Mouse (Mus musculus) MEL (cell line): ENCODE measurements around the gene Zfp384. TPM values are rescaled to one million over a fixed set of nuclear protein-coding genes. Genes with fewer than 3 reads are reported as not detected.

Source experiments
- DNase-seq: peaks from one replicate; pipeline ENCODE4 v3.0.0; 2011; ENCODE audit warnings: low read depth, low spot score
- H3K27ac ChIP-seq: 2 replicates; pipeline ENCODE4 v1.5.1; 2012; ENCODE audit warnings: low read depth, mild to moderate bottlenecking, control low read depth, low read length, moderate library complexity; ENCODE audit not compliant: control insufficient read depth
- H3K27me3 ChIP-seq, 2 experiments: fragments of 150-350 bp in 1 of 2; sonication (generic) in 1 of 2; 2 replicates each; pipeline ENCODE4 v1.6.1; 2012; ENCODE audit warnings: low read length in 2 of 2, mild to moderate bottlenecking in 2 of 2, improper control_type of control experiment in 1 of 2, moderate library complexity in 1 of 2; ENCODE audit not compliant: insufficient read depth in 2 of 2, control insufficient read depth in 1 of 2
- H3K36me3 ChIP-seq, 2 experiments: 2 replicates each; pipeline ENCODE4 v1.6.1; 2012 to 2014; ENCODE audit warnings: low read length in 2 of 2, improper control_type of control experiment in 1 of 2, inconsistent platforms in 1 of 2, mild to moderate bottlenecking in 1 of 2; ENCODE audit not compliant: insufficient read depth in 2 of 2, control insufficient read depth in 1 of 2
- H3K4me1 ChIP-seq, 2 experiments: fragments of 150-350 bp in 1 of 2; sonication (generic) in 1 of 2; 2 replicates each; pipeline ENCODE4 v1.6.1; 2012; ENCODE audit warnings: low read length in 2 of 2, improper control_type of control experiment in 1 of 2, mild to moderate bottlenecking in 1 of 2; ENCODE audit not compliant: insufficient read depth in 2 of 2, control insufficient read depth in 1 of 2
- H3K4me3 ChIP-seq, 2 experiments: fragments of 150-350 bp in 1 of 2; sonication (generic) in 1 of 2; 2 replicates each; pipeline ENCODE4 v1.5.1; 2012; ENCODE audit warnings: low read depth in 2 of 2, low read length in 2 of 2, mild to moderate bottlenecking in 2 of 2, moderate library complexity in 2 of 2, control low read depth in 1 of 2, improper control_type of control experiment in 1 of 2; ENCODE audit not compliant: control insufficient read depth in 1 of 2, insufficient read depth in 1 of 2
- H3K79me2 ChIP-seq: 2 replicates; pipeline ENCODE4 v1.6.1; 2012; ENCODE audit warnings: mild to moderate bottlenecking, low read length, moderate library complexity; ENCODE audit not compliant: control insufficient read depth, poor library complexity, insufficient read depth
- H3K9ac ChIP-seq: 2 replicates; pipeline ENCODE4 v1.6.1; 2012; ENCODE audit warnings: low read depth, mild to moderate bottlenecking, control low read depth, low read length, moderate library complexity; ENCODE audit not compliant: control insufficient read depth, poor library complexity, severe bottlenecking
- H3K9me3 ChIP-seq: fragments of 150-350 bp; sonication (generic); replicated peaks from 2 replicates; pipeline ENCODE4 v1.6.1; 2012; ENCODE audit warnings: mild to moderate bottlenecking, low read length, improper control_type of control experiment, moderate library complexity; ENCODE audit not compliant: insufficient read depth
- CTCF ChIP-seq, 3 experiments: IDR thresholded peaks in 2 of 3; conservative IDR thresholded peaks in 1 of 3; 2 replicates each; pipeline ENCODE4 v1.5.1; 2011 to 2012; ENCODE audit warnings: low read length in 3 of 3, low read depth in 2 of 3, mild to moderate bottlenecking in 2 of 3, improper control_type of control experiment in 1 of 3, inconsistent platforms in 1 of 3, mixed read lengths in 1 of 3, moderate library complexity in 1 of 3; ENCODE audit not compliant: control insufficient read depth in 1 of 3, insufficient read depth in 1 of 3, poor library complexity in 1 of 3, severe bottlenecking in 1 of 3
- ELF1 ChIP-seq: IDR thresholded peaks from 2 replicates; pipeline ENCODE4 v1.6.1; 2014; ENCODE audit warnings: low read depth, mild to moderate bottlenecking, inconsistent platforms, low read length, improper control_type of control experiment, moderate library complexity
- GABPA ChIP-seq: IDR thresholded peaks from 2 replicates; pipeline ENCODE4 v1.6.1; 2012; ENCODE audit warnings: low read depth, mild to moderate bottlenecking, inconsistent platforms, low read length, improper control_type of control experiment, moderate library complexity
- GATA1 ChIP-seq: IDR thresholded peaks from 2 replicates; pipeline ENCODE4 v1.6.1; 2011; ENCODE audit warnings: low read depth, low read length, improper control_type of control experiment
- HCFC1 ChIP-seq: IDR thresholded peaks from 2 replicates; pipeline ENCODE4 v1.6.1; 2012; ENCODE audit warnings: low read depth, mild to moderate bottlenecking, inconsistent platforms, low read length, improper control_type of control experiment, moderate library complexity
- JUND ChIP-seq: IDR thresholded peaks from 2 replicates; pipeline ENCODE4 v1.6.1; 2011; ENCODE audit warnings: low read depth, mild to moderate bottlenecking, improper control_type of control experiment, low read length
- KAT2A ChIP-seq: conservative IDR thresholded peaks from 2 replicates; pipeline ENCODE4 v1.6.1; 2012; ENCODE audit warnings: low read depth, low read length, improper control_type of control experiment, inconsistent platforms
- MAZ ChIP-seq: IDR thresholded peaks from 2 replicates; pipeline ENCODE4 v1.6.1; 2012; ENCODE audit warnings: low read depth, mild to moderate bottlenecking, inconsistent platforms, low read length, improper control_type of control experiment
- MEF2A ChIP-seq: IDR thresholded peaks from 2 replicates; pipeline ENCODE4 v1.6.1; 2014; ENCODE audit warnings: low read depth, mild to moderate bottlenecking, inconsistent platforms, low read length, improper control_type of control experiment; ENCODE audit not compliant: poor library complexity, insufficient replicate concordance, severe bottlenecking; ENCODE audit errors: extremely low read depth
- MXI1 ChIP-seq: IDR thresholded peaks from 2 replicates; pipeline ENCODE4 v1.6.1; 2011; ENCODE audit warnings: mild to moderate bottlenecking, low read depth, low read length, improper control_type of control experiment
- MYC ChIP-seq: IDR thresholded peaks from 2 replicates; pipeline ENCODE4 v1.6.1; 2011; ENCODE audit warnings: low read depth, mild to moderate bottlenecking, low read length, improper control_type of control experiment, moderate library complexity
- NELFE ChIP-seq: IDR thresholded peaks from 2 replicates; pipeline ENCODE4 v1.6.1; 2011; ENCODE audit warnings: low read depth, low read length, improper control_type of control experiment
- NRF1 ChIP-seq: IDR thresholded peaks from 2 replicates; pipeline ENCODE4 v1.6.1; 2014; ENCODE audit warnings: low read depth, mild to moderate bottlenecking, inconsistent platforms, low read length, improper control_type of control experiment, moderate library complexity; ENCODE audit not compliant: poor library complexity, insufficient read depth, severe bottlenecking
- POLR2A ChIP-seq, 2 experiments: IDR thresholded peaks; 2 replicates each; pipeline ENCODE4 v1.6.1; 2011 to 2012; ENCODE audit warnings: low read length in 2 of 2, mild to moderate bottlenecking in 2 of 2, control low read depth in 1 of 2, improper control_type of control experiment in 1 of 2, low read depth in 1 of 2, moderate library complexity in 1 of 2; ENCODE audit not compliant: control insufficient read depth in 1 of 2, insufficient read depth in 1 of 2, poor library complexity in 1 of 2
- RAD21 ChIP-seq: IDR thresholded peaks from 2 replicates; pipeline ENCODE4 v1.6.1; 2011; ENCODE audit warnings: mild to moderate bottlenecking, low read depth, low read length, improper control_type of control experiment
- SIN3A ChIP-seq: IDR thresholded peaks from 2 replicates; pipeline ENCODE4 v1.6.1; 2012; ENCODE audit warnings: low read length, improper control_type of control experiment, inconsistent platforms
- SMC3 ChIP-seq: IDR thresholded peaks from 2 replicates; pipeline ENCODE4 v1.6.1; 2011; ENCODE audit warnings: low read depth, low read length, improper control_type of control experiment
- TBP ChIP-seq: IDR thresholded peaks from 2 replicates; pipeline ENCODE4 v1.8.0; 2011; ENCODE audit warnings: low read depth, low read length, improper control_type of control experiment
- USF2 ChIP-seq, 2 experiments: IDR thresholded peaks; 2 replicates each; pipeline ENCODE4 v1.6.1; 2011 to 2012; ENCODE audit warnings: improper control_type of control experiment in 2 of 2, low read length in 2 of 2, borderline replicate concordance in 1 of 2, inconsistent platforms in 1 of 2, low read depth in 1 of 2, mild to moderate bottlenecking in 1 of 2; ENCODE audit not compliant: insufficient read depth in 1 of 2
- ZC3H11A ChIP-seq: IDR thresholded peaks from 2 replicates; pipeline ENCODE4 v1.6.1; 2012; ENCODE audit warnings: low read depth, mild to moderate bottlenecking, inconsistent platforms, low read length, improper control_type of control experiment
- ZKSCAN1 ChIP-seq: IDR thresholded peaks from 2 replicates; pipeline ENCODE4 v1.6.1; 2012; ENCODE audit warnings: low read depth, mild to moderate bottlenecking, inconsistent platforms, low read length, improper control_type of control experiment, moderate library complexity
- ZNF384 ChIP-seq: IDR thresholded peaks from 2 replicates; pipeline ENCODE4 v1.6.1; 2012; ENCODE audit warnings: low read depth, mild to moderate bottlenecking, inconsistent platforms, low read length, improper control_type of control experiment
- polyA plus RNA-seq, 2 experiments: library from polyadenylated mRNA; stranded (reverse) in 1 of 2; unstranded in 1 of 2; fragments of >175 nt in 1 of 2; fragments of >200 nt in 1 of 2; gene quantifications; 2 replicates each; pipeline versions ENCODE4 v1.2.1 to v1.2.4; 2012; ENCODE audit warnings: low replicate concordance in 2 of 2, low read depth in 1 of 2; ENCODE audit not compliant: insufficient read length in 2 of 2, insufficient read depth in 1 of 2, missing spikeins in 1 of 2
- total RNA-seq: library from RNA; depleted of rRNA; stranded (reverse); fragments of 300-350 nt; gene quantifications from 2 replicates; pipeline ENCODE4 v1.2.3, GENCODE M21; 2012

Gene Zfp384
- total and polyA plus RNA-seq, 3 experiments = 19.5 to 57.4 TPM; not detected in 1

GRCm38 (mm10) chr6:125051237-125051636 lies 42.3 kb downstream of the Zfp384 start:
- DNase-seq = peak; percentile 68

GRCm38 (mm10) chr6:125061493-125061892 lies 52.5 kb downstream of the Zfp384 start:
- H3K27me3 ChIP-seq = no peaks in the 10 kb centered on the region
- peaks cover 5 to 16% of the 10 kb centered on the region in 2 experiments for H3K4me1 ChIP-seq
- H3K79me2 ChIP-seq = no peaks in the 10 kb centered on the region
- TF ChIP-seq ZKSCAN1 (no peak), GATA1 (0 out of 2 replicates have a peak, but pooled peaks have one; percentile 25), JUND (no peak), MAZ (no peak), TBP (no peak), NRF1 (no peak)
- H3K36me3 ChIP-seq = peaks cover 0 to 2% of the 10 kb centered on the region in 2 experiments; a peak in 2 of 4 replicates
- DNase-seq = peak; percentile 28
- H3K4me3 ChIP-seq = no peak overlapping the region
- H3K9me3 ChIP-seq = no peaks in the 10 kb centered on the region
- H3K9ac ChIP-seq = no peak overlapping the region
- H3K27ac ChIP-seq = no peak overlapping the region

More at GRCm38 (mm10) chr6:125051237-125051636, 42.3 kb downstream of the Zfp384 start:
- Histone ChIP-seq H3K4me1 (no peaks in the 10 kb centered on the region), H3K4me3 (no peak overlapping the region), H3K27ac (no peak overlapping the region), H3K9me3 (no peaks in the 10 kb centered on the region), H3K79me2 (no peaks in the 10 kb centered on the region), H3K9ac (no peak overlapping the region)
- no peak for TF ChIP-seq MEF2A
- peak; percentile 83 for TF ChIP-seq ZNF384
- no peak for TF ChIP-seq NELFE
- TF ChIP-seq SMC3 = peak; percentile 45
- TF ChIP-seq CTCF (IDR thresholded peaks at IDR 0.05 in 2 of 3, conservative IDR thresholded peaks at IDR 0.05 in 1 of 3; ENCODE audit: control insufficient read depth in 1 of 3, insufficient read depth in 1 of 3, low read depth in 2 of 3, low read length in 3 of 3, poor library complexity in 1 of 3, severe bottlenecking in 1 of 3) = peak; percentile 56 to 65 (median 60)
- TF ChIP-seq, all 39 proteins: peak for 3
- Histone ChIP-seq H3K27me3 (no peaks in the 10 kb centered on the region), H3K36me3 (peaks cover 0 to 1% of the 10 kb centered on the region in 2 experiments; a peak in 1 of 4 replicates)

GRCm38 (mm10) chr6:125062511-125062910 lies 53.6 kb downstream of the Zfp384 start:
- Histone ChIP-seq H3K27me3 (no peaks in the 10 kb centered on the region), H3K79me2 (no peaks in the 10 kb centered on the region), H3K9me3 (no peaks in the 10 kb centered on the region), H3K27ac (no peak overlapping the region), H3K9ac (0 out of 2 replicates have a peak overlapping the region, but pooled peaks have one; percentile 9), H3K36me3 (peaks cover 0 to 2% of the 10 kb centered on the region in 2 experiments; a peak in 2 of 4 replicates), H3K4me1 (peaks cover 7 to 23% of the 10 kb centered on the region in 2 experiments), H3K4me3 (no peak overlapping the region)
- TF ChIP-seq MAZ (no peak), RAD21 (no peak), ZNF384 (no peak), KAT2A (no peak), POLR2A (IDR thresholded peaks at IDR 0.05; ENCODE audit: control insufficient read depth in 1 of 2, insufficient read depth in 1 of 2, low read depth in 1 of 2, low read length in 2 of 2, poor library complexity in 1 of 2) (no peak), SIN3A (no peak), MXI1 (no peak), USF2 (IDR thresholded peaks at IDR 0.05; ENCODE audit: borderline replicate concordance in 1 of 2, insufficient read depth in 1 of 2, low read depth in 1 of 2, low read length in 2 of 2) (no peak), NRF1 (no peak), ELF1 (no peak), HCFC1 (no peak), GABPA (no peak), ZC3H11A (no peak), MYC (no peak), JUND (no peak)
- no peak for DNase-seq
